Mouse (Mus musculus): ENCODE results near the gene Fbxl8. TPM values are rescaled to one million over a fixed set of nuclear protein-coding genes. Genes with fewer than 3 reads are reported as not detected.

Gene Fbxl8
- polyA plus RNA-seq, 1 experiment from 2014 or later = 0.61 TPM

- Histone ChIP-seq H3K4me1 (replicated peaks) (no peaks in the 10 kb centered on the region), H3K27ac (no peak overlapping the region), H3K36me3 (peaks cover 60% of the 10 kb centered on the region), H3K9me3 (no peaks in the 10 kb centered on the region), H3K27me3 (no peaks in the 10 kb centered on the region), H3K4me3 (replicated peaks) (no peak overlapping the region), H3K9ac (replicated peaks) (no peak overlapping the region), H3K4me2 (replicated peaks) (no peak overlapping the region)
- whole genome bisulfite sequencing = 92% methylated on average over 14 of the region's 14 CpGs
- no peak for ATAC-seq
Measured at GRCm38 (mm10) chr8:105237442-105238142, 26.9 kb upstream of the Fbxl8 start.

- no peak overlapping the region for H3K4me3 ChIP-seq (replicated peaks)
- H3K36me3 ChIP-seq = peaks cover 53% of the 10 kb centered on the region
- no peak for ATAC-seq
- no peaks in the 10 kb centered on the region for H3K27me3 ChIP-seq
- H3K4me2 ChIP-seq (replicated peaks) = no peak overlapping the region
- H3K9me3 ChIP-seq = no peaks in the 10 kb centered on the region
- no peak overlapping the region for H3K9ac ChIP-seq (replicated peaks)
- 97% methylated on average over 7 of the region's 7 CpGs for WGBS
- H3K4me1 ChIP-seq (replicated peaks) = no peaks in the 10 kb centered on the region
- no peak overlapping the region for H3K27ac ChIP-seq
Measured at GRCm38 (mm10) chr8:105241016-105241415, 23.4 kb upstream of the Fbxl8 start.

- Histone ChIP-seq H3K4me3 (replicated peaks) (no peak overlapping the region), H3K4me2 (replicated peaks) (no peak overlapping the region), H3K9me3 (no peaks in the 10 kb centered on the region), H3K27me3 (peaks cover 26% of the 10 kb centered on the region), H3K9ac (replicated peaks) (no peak overlapping the region), H3K36me3 (peaks cover 52% of the 10 kb centered on the region), H3K27ac (no peak overlapping the region), H3K4me1 (replicated peaks) (peaks cover 20% of the 10 kb centered on the region)
- no peak for ATAC-seq
- WGBS = 91% methylated on average over 6 of the region's 6 CpGs
Measured at GRCm38 (mm10) chr8:105251954-105252353, 12.5 kb upstream of the Fbxl8 start.

- peaks cover 34% of the 10 kb centered on the region for H3K27me3 ChIP-seq
- no peak overlapping the region for H3K4me2 ChIP-seq (replicated peaks)
- no peak overlapping the region for H3K4me3 ChIP-seq (replicated peaks)
- ATAC-seq = no peak
- WGBS = 91% methylated on average over 10 of the region's 10 CpGs
- H3K27ac ChIP-seq = no peak overlapping the region
- no peaks in the 10 kb centered on the region for H3K9me3 ChIP-seq
- H3K9ac ChIP-seq (replicated peaks) = no peak overlapping the region
- peaks cover 45% of the 10 kb centered on the region for H3K36me3 ChIP-seq
- peaks cover 20% of the 10 kb centered on the region for H3K4me1 ChIP-seq (replicated peaks)
Measured at GRCm38 (mm10) chr8:105252680-105253537, 11.5 kb upstream of the Fbxl8 start.

GRCm38 (mm10) chr8:105253766-105254151 is 10.7 kb upstream of the Fbxl8 start:
- Histone ChIP-seq H3K36me3 (peaks cover 36% of the 10 kb centered on the region), H3K4me3 (replicated peaks) (peak overlapping the region; percentile 56), H3K9me3 (no peaks in the 10 kb centered on the region), H3K4me1 (replicated peaks) (peaks cover 23% of the 10 kb centered on the region), H3K9ac (replicated peaks) (no peak overlapping the region; the same call in none of the 2 replicates), H3K4me2 (replicated peaks) (peak overlapping the region; percentile 95), H3K27me3 (peaks cover 42% of the 10 kb centered on the region), H3K27ac (no peak overlapping the region)
- peak; percentile 60 for ATAC-seq
- WGBS = 27% methylated on average over 20 of the region's 20 CpGs

- peak; percentile 78 for ATAC-seq
- WGBS = under 1% methylated on average over 74 of the region's 74 CpGs
- Histone ChIP-seq H3K27me3 (peaks cover 48% of the 10 kb centered on the region), H3K9me3 (no peaks in the 10 kb centered on the region), H3K9ac (replicated peaks) (peak overlapping the region; percentile 74), H3K4me2 (replicated peaks) (peak overlapping the region; percentile 95), H3K4me1 (replicated peaks) (peaks cover 29% of the 10 kb centered on the region), H3K27ac (no peak overlapping the region), H3K4me3 (replicated peaks) (peak overlapping the region; percentile 56), H3K36me3 (peaks cover 30% of the 10 kb centered on the region)
Measured at GRCm38 (mm10) chr8:105254152-105254965, 10.1 kb upstream of the Fbxl8 start.

GRCm38 (mm10) chr8:105254966-105255350 is 9.5 kb upstream of the Fbxl8 start, which contains the start of gene B3gnt9:
TSS of gene B3gnt9 (minus strand) at chr8:105255153.
- no peak; the same call in 1 of the 2 replicates for ATAC-seq
- Histone ChIP-seq H3K27ac (no peak within 1 kb of the TSS), H3K9me3 (no peaks in the 10 kb centered on the region), H3K9ac (replicated peaks) (peak within 1 kb of the TSS; percentile 74), H3K27me3 (peaks cover 54% of the 10 kb centered on the region), H3K4me2 (replicated peaks) (peak within 1 kb of the TSS; percentile 95), H3K36me3 (peaks cover 24% of the 10 kb centered on the region), H3K4me3 (replicated peaks) (peak within 1 kb of the TSS; percentile 56), H3K4me1 (replicated peaks) (peaks cover 32% of the 10 kb centered on the region)
- WGBS = under 1% methylated on average over 14 of the region's 14 CpGs

- Histone ChIP-seq H3K9me3 (no peaks in the 10 kb centered on the region), H3K4me3 (replicated peaks) (no peak overlapping the region), H3K4me1 (replicated peaks) (peaks cover 32% of the 10 kb centered on the region), H3K9ac (replicated peaks) (no peak overlapping the region), H3K27ac (no peak overlapping the region), H3K4me2 (replicated peaks) (no peak overlapping the region), H3K27me3 (peaks cover 78% of the 10 kb centered on the region), H3K36me3 (no peaks in the 10 kb centered on the region)
- no peak for ATAC-seq
- 64% methylated on average over 7 of the region's 7 CpGs for WGBS
Measured at GRCm38 (mm10) chr8:105257318-105258114, 6.9 kb upstream of the Fbxl8 start.

GRCm38 (mm10) chr8:105258911-105259720 is 5.3 kb upstream of the Fbxl8 start:
- peak overlapping the region; percentile 66 for H3K4me2 ChIP-seq (replicated peaks)
- H3K9ac ChIP-seq (replicated peaks) = peak overlapping the region; percentile 49
- no peaks in the 10 kb centered on the region for H3K9me3 ChIP-seq
- WGBS = 2% methylated on average over 55 of the region's 55 CpGs
- no peak overlapping the region for H3K27ac ChIP-seq
- peak overlapping the region; percentile 39 for H3K4me3 ChIP-seq (replicated peaks)
- H3K36me3 ChIP-seq = no peaks in the 10 kb centered on the region
- peaks cover 91% of the 10 kb centered on the region for H3K27me3 ChIP-seq
- ATAC-seq = peak; percentile 59
- H3K4me1 ChIP-seq (replicated peaks) = peaks cover 28% of the 10 kb centered on the region

GRCm38 (mm10) chr8:105259721-105260320 is 4.6 kb upstream of the Fbxl8 start:
- Histone ChIP-seq H3K4me3 (replicated peaks) (peak overlapping the region; percentile 39), H3K36me3 (no peaks in the 10 kb centered on the region), H3K4me2 (replicated peaks) (peak overlapping the region; percentile 66), H3K9me3 (no peaks in the 10 kb centered on the region), H3K27ac (no peak overlapping the region), H3K9ac (replicated peaks) (peak overlapping the region; percentile 49), H3K4me1 (replicated peaks) (peaks cover 28% of the 10 kb centered on the region), H3K27me3 (peaks cover 95% of the 10 kb centered on the region)
- peak; percentile 68 for ATAC-seq
- WGBS = 3% methylated on average over 30 of the region's 30 CpGs

All from midbrain, embryonic 13.5 days (tissue).